Mouse (Mus musculus): ENCODE measurements around the gene Rnf208. TPM values are rescaled to one million over a fixed set of nuclear protein-coding genes. Genes with fewer than 3 reads are reported as not detected.

Gene Rnf208
- total and polyA plus RNA-seq, 2 experiments: 0.48 TPM; not detected in 1

GRCm38 (mm10) chr2:25286314-25286713 lies 44.3 kb downstream of the Rnf208 start:
- Histone ChIP-seq H3K27ac (replicated peaks; ENCODE audit: insufficient read depth, low read depth, low read length) (no peak overlapping the region), H3K4me3 (ENCODE audit: insufficient read depth, low read depth, low read length) (no peak overlapping the region), H3K4me1 (ENCODE audit: control insufficient read depth, insufficient read depth, low read length) (peaks cover 3% of the 10 kb centered on the region; the same call in 1 of the 2 replicates), H3K27me3 (ENCODE audit: control insufficient read depth, insufficient read depth, low read length) (peaks cover 3% of the 10 kb centered on the region; the same call in 1 of the 2 replicates), H3K36me3 (ENCODE audit: control insufficient read depth, insufficient read depth, low read length) (peaks cover 2% of the 10 kb centered on the region; the same call in 1 of the 2 replicates), H3K9ac (ENCODE audit: low read depth, low read length) (no peak overlapping the region), H3K79me2 (ENCODE audit: control insufficient read depth, insufficient read depth, low read length) (no peaks in the 10 kb centered on the region)
- TF ChIP-seq CTCF (IDR thresholded peaks at IDR 0.05; ENCODE audit: low read depth, low read length) (no peak), POLR2A (IDR thresholded peaks at IDR 0.05; ENCODE audit: extremely low read depth, insufficient read depth, low read length) (no peak)
- 85% methylated on average over 1 of the region's 1 CpGs for WGBS
- no peak for DNase-seq (ENCODE audit: extremely low read depth, low read depth, low spot score)

GRCm38 (mm10) chr2:25286837-25287636 lies 45.0 kb downstream of the Rnf208 start:
- WGBS: 65% methylated on average over 7 of the region's 7 CpGs
- DNase-seq (ENCODE audit: extremely low read depth, low read depth, low spot score): no peak
- H3K27me3 ChIP-seq (ENCODE audit: control insufficient read depth, insufficient read depth, low read length): peaks cover 7% of the 10 kb centered on the region; the same call in 1 of the 2 replicates
- H3K36me3 ChIP-seq (ENCODE audit: control insufficient read depth, insufficient read depth, low read length): peaks cover 2% of the 10 kb centered on the region; the same call in 1 of the 2 replicates
- no peak overlapping the region for H3K4me3 ChIP-seq (ENCODE audit: insufficient read depth, low read depth, low read length)
- no peak overlapping the region for H3K27ac ChIP-seq (replicated peaks; ENCODE audit: insufficient read depth, low read depth, low read length)
- no peak overlapping the region for H3K9ac ChIP-seq (ENCODE audit: low read depth, low read length)
- no peaks in the 10 kb centered on the region for H3K79me2 ChIP-seq (ENCODE audit: control insufficient read depth, insufficient read depth, low read length)
- peaks cover 3% of the 10 kb centered on the region; the same call in 1 of the 2 replicates for H3K4me1 ChIP-seq (ENCODE audit: control insufficient read depth, insufficient read depth, low read length)
- no peak for TF ChIP-seq POLR2A (IDR thresholded peaks at IDR 0.05; ENCODE audit: extremely low read depth, insufficient read depth, low read length)
- TF ChIP-seq CTCF (IDR thresholded peaks at IDR 0.05; ENCODE audit: low read depth, low read length): no peak

- WGBS: 85% methylated on average over 6 of the region's 6 CpGs
Observed at GRCm38 (mm10) chr2:25287927-25288649, 46.0 kb downstream of the Rnf208 start, which contains the start of gene Tmem210. Gene Tmem210 (plus strand): TSS chr2:25288145.

GRCm38 (mm10) chr2:25288734-25289345 lies 46.8 kb downstream of the Rnf208 start:
- WGBS: 90% methylated on average over 7 of the region's 7 CpGs
- Histone ChIP-seq H3K9ac (ENCODE audit: low read depth, low read length) (no peak overlapping the region), H3K79me2 (ENCODE audit: control insufficient read depth, insufficient read depth, low read length) (no peaks in the 10 kb centered on the region), H3K27ac (replicated peaks; ENCODE audit: insufficient read depth, low read depth, low read length) (no peak overlapping the region), H3K36me3 (ENCODE audit: control insufficient read depth, insufficient read depth, low read length) (peaks cover 2% of the 10 kb centered on the region; the same call in 1 of the 2 replicates), H3K4me3 (ENCODE audit: insufficient read depth, low read depth, low read length) (no peak overlapping the region), H3K27me3 (ENCODE audit: control insufficient read depth, insufficient read depth, low read length) (peaks cover 9% of the 10 kb centered on the region; the same call in 1 of the 2 replicates), H3K4me1 (ENCODE audit: control insufficient read depth, insufficient read depth, low read length) (peaks cover 3% of the 10 kb centered on the region; the same call in 1 of the 2 replicates)
- no peak for DNase-seq (ENCODE audit: extremely low read depth, low read depth, low spot score)
- TF ChIP-seq POLR2A (IDR thresholded peaks at IDR 0.05; ENCODE audit: extremely low read depth, insufficient read depth, low read length): no peak
- no peak for TF ChIP-seq CTCF (IDR thresholded peaks at IDR 0.05; ENCODE audit: low read depth, low read length)

More at GRCm38 (mm10) chr2:25287927-25288649, 46.0 kb downstream of the Rnf208 start, which contains the start of gene Tmem210:
- no peak for TF ChIP-seq CTCF (IDR thresholded peaks at IDR 0.05; ENCODE audit: low read depth, low read length)
- TF ChIP-seq POLR2A (IDR thresholded peaks at IDR 0.05; ENCODE audit: extremely low read depth, insufficient read depth, low read length): no peak
- no peak within 1 kb of the TSS for H3K4me3 ChIP-seq (ENCODE audit: insufficient read depth, low read depth, low read length)
- peaks cover 9% of the 10 kb centered on the region; the same call in 1 of the 2 replicates for H3K27me3 ChIP-seq (ENCODE audit: control insufficient read depth, insufficient read depth, low read length)
- H3K27ac ChIP-seq (replicated peaks; ENCODE audit: insufficient read depth, low read depth, low read length): no peak within 1 kb of the TSS
- H3K4me1 ChIP-seq (ENCODE audit: control insufficient read depth, insufficient read depth, low read length): peaks cover 3% of the 10 kb centered on the region; the same call in 1 of the 2 replicates
- H3K79me2 ChIP-seq (ENCODE audit: control insufficient read depth, insufficient read depth, low read length): no peaks in the 10 kb centered on the region
- peaks cover 2% of the 10 kb centered on the region; the same call in 1 of the 2 replicates for H3K36me3 ChIP-seq (ENCODE audit: control insufficient read depth, insufficient read depth, low read length)
- H3K9ac ChIP-seq (ENCODE audit: low read depth, low read length): no peak within 1 kb of the TSS
- DNase-seq (ENCODE audit: extremely low read depth, low read depth, low spot score): no peak

GRCm38 (mm10) chr2:25289651-25290050 lies 47.6 kb downstream of the Rnf208 start, which contains the start of gene Lrrc26:
Gene Lrrc26 (plus strand): TSS chr2:25289915.
- Histone ChIP-seq H3K4me1 (ENCODE audit: control insufficient read depth, insufficient read depth, low read length) (peaks cover 3% of the 10 kb centered on the region; the same call in 1 of the 2 replicates), H3K27me3 (ENCODE audit: control insufficient read depth, insufficient read depth, low read length) (peaks cover 9% of the 10 kb centered on the region; the same call in 1 of the 2 replicates), H3K4me3 (ENCODE audit: insufficient read depth, low read depth, low read length) (peak within 1 kb of the TSS; percentile 39; the same call in 1 of the 2 replicates), H3K36me3 (ENCODE audit: control insufficient read depth, insufficient read depth, low read length) (no peaks in the 10 kb centered on the region; the same call in 1 of the 2 replicates), H3K27ac (replicated peaks; ENCODE audit: insufficient read depth, low read depth, low read length) (no peak within 1 kb of the TSS), H3K9ac (ENCODE audit: low read depth, low read length) (no peak within 1 kb of the TSS), H3K79me2 (ENCODE audit: control insufficient read depth, insufficient read depth, low read length) (no peaks in the 10 kb centered on the region)
- peak; percentile 21 for DNase-seq (ENCODE audit: extremely low read depth, low read depth, low spot score)
- no peak for TF ChIP-seq CTCF (IDR thresholded peaks at IDR 0.05; ENCODE audit: low read depth, low read length)
- no peak for TF ChIP-seq POLR2A (IDR thresholded peaks at IDR 0.05; ENCODE audit: extremely low read depth, insufficient read depth, low read length)
- 5% methylated on average over 11 of the region's 11 CpGs for WGBS

All from liver, adult 2 months (tissue).